Mouse (Mus musculus): ENCODE data around the gene 9130023H24Rik. TPM values are rescaled to one million over a fixed set of nuclear protein-coding genes. Genes with fewer than 3 reads are reported as not detected.

The 9130023H24Rik gene
- polyA plus RNA-seq (2012; rRNA removed) = 6.1 and 6.3 TPM in 2 replicates

DNA sequence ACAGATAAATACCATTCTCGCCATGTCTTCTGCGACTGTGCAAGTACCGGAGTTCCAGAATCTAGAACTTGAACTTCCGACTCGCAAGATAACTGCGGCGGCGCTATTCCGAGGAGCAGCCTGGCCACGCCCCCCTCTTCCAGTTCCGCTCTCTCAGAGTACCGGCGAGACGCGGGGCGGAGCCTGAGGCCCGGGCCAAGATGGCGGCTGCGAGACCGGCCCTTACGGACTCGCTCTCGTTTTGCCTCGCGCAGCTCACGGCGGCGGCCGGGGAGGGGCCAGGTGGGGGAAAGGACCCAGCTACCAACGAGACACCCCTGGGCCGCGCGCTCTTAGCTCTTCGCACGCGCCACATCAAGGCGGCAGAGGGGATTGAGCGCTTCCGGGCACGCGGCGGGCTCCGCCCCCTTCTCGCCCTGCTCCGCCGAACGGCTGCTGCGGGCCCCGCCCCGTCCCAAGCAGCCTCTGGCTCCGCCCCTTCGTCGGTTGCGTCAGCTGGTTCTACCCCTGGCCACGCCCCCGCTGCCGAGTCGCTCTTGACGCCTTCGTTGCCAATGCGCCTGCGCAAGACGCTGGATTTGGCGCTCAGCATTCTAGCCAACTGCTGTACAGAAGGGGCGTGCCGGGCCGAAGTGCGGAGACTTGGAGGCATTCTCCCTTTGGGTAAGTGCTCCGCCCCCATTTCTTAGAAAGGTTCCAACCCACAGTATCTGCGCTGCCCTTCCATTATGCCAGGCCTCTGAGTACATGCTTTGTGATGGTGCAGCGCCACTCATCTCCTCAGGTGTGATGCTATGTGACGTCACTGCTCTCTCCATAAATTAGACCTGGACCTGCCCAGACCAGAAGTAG is at the start of gene 9130023H24Rik:
Gene 9130023H24Rik, minus strand, starts transcription at position 105 of the 852 bp plus-strand sequence.
- peak; percentile 97 for DNase-seq (ENCODE audit: low spot score)

GRCm38 (mm10) chr7:128285060-128285459 is 47.2 kb upstream of the 9130023H24Rik start:
- DNase-seq (ENCODE audit: low spot score) = no peak

DNA sequence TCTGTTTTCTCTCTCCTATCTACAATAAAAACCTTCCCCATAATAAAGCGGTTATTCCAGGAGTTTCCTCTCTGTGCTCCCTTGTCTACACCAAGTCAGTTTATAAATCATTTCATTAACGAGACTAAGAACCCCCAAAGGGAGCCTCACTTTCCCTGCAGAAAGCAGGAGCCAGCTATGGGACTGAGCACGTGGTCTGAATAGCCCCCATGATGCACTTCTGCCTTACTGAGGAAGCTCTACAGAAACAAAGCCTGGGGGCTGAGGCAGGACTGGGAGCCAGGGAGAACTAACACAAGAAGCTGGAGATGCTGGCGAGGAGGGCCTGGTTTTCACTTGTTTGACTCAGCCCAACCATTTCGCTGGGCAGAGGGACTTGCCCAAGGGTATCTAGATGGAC is 46.2 kb upstream of the 9130023H24Rik start:
- DNase-seq (ENCODE audit: low spot score) = no peak

- no peak for DNase-seq (ENCODE audit: low spot score)
Measured at GRCm38 (mm10) chr7:128282532-128283244, 44.9 kb upstream of the 9130023H24Rik start.

GRCm38 (mm10) chr7:128281765-128282164 is 43.9 kb upstream of the 9130023H24Rik start:
- DNase-seq (ENCODE audit: low spot score) = no peak

DNA sequence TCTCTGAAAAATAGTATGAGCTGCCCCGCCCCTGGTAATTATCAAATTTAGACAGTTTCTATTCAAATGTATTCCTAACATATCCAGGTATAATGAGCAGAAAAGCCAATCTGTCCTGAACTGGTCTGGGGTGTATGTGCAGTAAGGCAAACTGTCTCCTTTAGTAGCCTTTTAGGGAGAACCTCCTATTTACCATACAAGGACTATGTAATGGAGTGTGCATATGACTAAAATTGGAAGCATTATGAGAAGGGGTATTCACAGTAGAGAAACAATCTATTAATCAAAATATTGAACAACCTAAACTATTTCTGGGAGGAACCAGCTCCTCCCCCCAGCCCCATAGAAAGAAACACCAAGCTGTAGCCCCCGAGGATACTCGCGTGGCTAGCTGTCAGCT is 41.9 kb upstream of the 9130023H24Rik start:
- no peak for DNase-seq (ENCODE audit: low spot score)

GRCm38 (mm10) chr7:128276051-128276450 is 38.2 kb upstream of the 9130023H24Rik start:
- DNase-seq (ENCODE audit: low spot score) = no peak

GRCm38 (mm10) chr7:128271496-128271895 is 33.7 kb upstream of the 9130023H24Rik start:
- no peak for DNase-seq (ENCODE audit: low spot score)

GRCm38 (mm10) chr7:128270431-128270850 is 32.6 kb upstream of the 9130023H24Rik start:
- DNase-seq (ENCODE audit: low spot score) = no peak

GRCm38 (mm10) chr7:128267813-128268212 is 30.0 kb upstream of the 9130023H24Rik start:
- DNase-seq (ENCODE audit: low spot score) = no peak

- DNase-seq (ENCODE audit: low spot score) = no peak
Measured at GRCm38 (mm10) chr7:128267391-128267790, 29.6 kb upstream of the 9130023H24Rik start.

DNA sequence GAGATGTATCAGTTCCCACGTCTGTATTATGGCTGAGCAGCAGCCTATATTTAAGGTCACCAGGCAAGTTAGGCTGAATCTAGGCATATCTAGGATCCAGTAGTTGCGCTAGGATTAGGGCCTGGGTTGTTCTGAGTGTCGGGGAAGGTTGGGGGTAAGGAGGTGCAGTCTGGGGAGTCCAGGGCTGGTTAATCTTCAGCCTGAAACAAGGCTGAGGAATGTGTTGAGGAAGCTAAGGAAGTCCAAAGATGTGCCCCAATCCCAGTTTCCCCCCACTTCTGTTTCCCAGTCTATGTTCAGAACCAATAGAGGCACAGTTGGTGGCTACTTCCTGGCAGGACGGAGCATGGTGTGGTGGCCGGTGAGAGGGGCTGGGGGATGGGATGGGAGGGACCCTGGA is 28.2 kb upstream of the 9130023H24Rik start:
- DNase-seq (ENCODE audit: low spot score) = no peak

- DNase-seq (ENCODE audit: low spot score) = no peak
Measured at GRCm38 (mm10) chr7:128265411-128265810, 27.6 kb upstream of the 9130023H24Rik start, which contains the start of gene Slc5a2. Gene Slc5a2, plus strand, starts transcription at chr7:128265657.

GRCm38 (mm10) chr7:128256783-128257334 is 19.0 kb upstream of the 9130023H24Rik start:
- DNase-seq (ENCODE audit: low spot score) = no peak

GRCm38 (mm10) chr7:128255757-128256156 is 17.9 kb upstream of the 9130023H24Rik start:
- no peak for DNase-seq (ENCODE audit: low spot score)

DNA sequence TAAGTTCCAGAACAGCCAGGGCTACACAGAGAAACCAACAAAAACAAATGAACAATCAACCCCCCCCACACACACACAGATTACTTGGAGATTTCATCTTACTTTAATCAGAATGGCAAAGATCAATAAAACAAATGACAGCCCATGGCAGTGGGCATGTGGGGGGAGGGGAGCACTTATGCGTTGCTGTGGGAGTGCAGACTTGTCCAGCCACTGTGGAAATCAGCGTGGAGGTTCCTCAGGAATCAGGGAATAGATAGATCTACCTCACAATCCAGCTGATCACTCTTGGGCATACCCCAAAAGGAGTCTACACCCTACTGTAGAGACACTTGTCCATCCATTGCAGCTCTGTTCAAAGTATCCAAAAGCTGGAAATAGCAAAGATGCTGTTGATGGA is 17.1 kb upstream of the 9130023H24Rik start:
- DNase-seq (ENCODE audit: low spot score) = no peak

- no peak for DNase-seq (ENCODE audit: low spot score)
Measured at GRCm38 (mm10) chr7:128252609-128253008, 14.8 kb upstream of the 9130023H24Rik start.

DNA sequence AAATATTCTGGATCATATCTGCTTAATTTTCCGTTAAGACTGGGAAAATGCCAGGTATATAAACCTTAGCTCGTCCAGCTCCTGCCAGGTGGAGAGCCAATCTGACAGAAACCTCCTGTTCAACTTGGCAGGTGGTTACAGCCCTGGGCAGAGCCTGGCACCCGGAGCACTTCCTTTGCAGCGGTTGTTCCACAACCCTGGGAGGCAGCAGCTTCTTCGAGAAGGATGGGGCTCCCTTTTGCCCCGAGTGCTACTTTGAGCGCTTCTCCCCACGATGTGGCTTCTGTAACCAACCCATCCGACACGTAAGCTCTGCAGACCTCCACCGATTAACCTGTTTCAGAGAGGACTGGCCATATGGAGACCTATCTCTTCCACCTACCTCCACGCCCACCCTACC is 14.1 kb upstream of the 9130023H24Rik start:
- no peak for DNase-seq (ENCODE audit: low spot score)

GRCm38 (mm10) chr7:128249998-128250397 is 12.2 kb upstream of the 9130023H24Rik start:
- DNase-seq (ENCODE audit: low spot score) = no peak

GRCm38 (mm10) chr7:128248081-128249042 is 10.5 kb upstream of the 9130023H24Rik start:
- no peak for DNase-seq (ENCODE audit: low spot score)

DNA sequence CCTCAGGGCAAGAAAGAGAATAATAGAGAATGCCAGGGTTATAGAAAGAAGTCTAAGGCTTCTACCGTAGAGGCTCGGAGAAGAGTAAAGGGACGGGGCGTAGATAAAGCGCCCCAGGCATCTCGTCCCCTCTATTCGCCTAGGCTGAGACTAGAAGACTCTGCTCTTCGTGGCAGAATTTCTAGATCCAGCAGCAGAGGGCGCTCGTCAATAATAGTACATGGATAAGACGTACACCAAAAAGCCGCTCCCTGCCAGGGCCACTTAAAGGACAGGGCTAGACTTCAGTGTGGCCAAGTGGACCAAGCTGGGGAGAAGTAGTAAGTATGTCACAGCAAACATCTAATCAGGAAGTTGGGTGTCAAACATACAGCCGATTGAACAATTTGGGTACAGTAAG is 9.6 kb upstream of the 9130023H24Rik start:
- peak; percentile 57 for DNase-seq (ENCODE audit: low spot score)
